Mouse (Mus musculus) liver, adult (tissue): ENCODE data around the gene Ttc39a.

ENCODE experiments used
- GATA4 ChIP-seq: IDR thresholded peaks from 2 replicates; pipeline ENCODE4 v1.6.1; 2014; ENCODE audit warnings: mild to moderate bottlenecking, low read length; ENCODE audit not compliant: insufficient replicate concordance

Gene Ttc39a

GRCm38 (mm10) chr4:109475577-109476553 is 69.4 kb downstream of the Ttc39a start:
- TF ChIP-seq GATA4: no peak

DNA sequence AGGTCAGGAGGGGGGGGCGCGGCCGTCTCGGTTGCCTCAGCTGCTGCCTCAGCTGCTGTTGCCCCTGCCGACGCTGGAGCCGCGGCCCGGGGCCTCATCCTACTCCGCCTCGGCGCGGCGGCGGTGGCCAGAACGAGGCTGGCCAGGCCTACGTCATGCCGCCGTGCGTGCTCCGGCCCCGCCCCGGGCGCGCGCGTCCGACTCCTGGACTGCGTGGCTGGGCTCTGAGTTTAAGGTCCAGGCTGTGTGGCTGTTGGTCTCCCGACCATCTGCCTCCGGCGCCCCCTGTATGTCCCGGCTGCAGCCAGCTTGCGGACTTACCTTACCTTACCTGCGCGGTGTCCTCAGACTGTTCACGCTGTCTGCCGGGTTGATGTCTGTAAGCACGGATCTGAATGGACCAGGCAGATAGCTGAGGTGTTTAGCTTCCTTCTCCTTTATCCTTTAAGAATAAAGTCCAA is 70.2 kb downstream of the Ttc39a start:
- TF ChIP-seq GATA4: no peak

DNA sequence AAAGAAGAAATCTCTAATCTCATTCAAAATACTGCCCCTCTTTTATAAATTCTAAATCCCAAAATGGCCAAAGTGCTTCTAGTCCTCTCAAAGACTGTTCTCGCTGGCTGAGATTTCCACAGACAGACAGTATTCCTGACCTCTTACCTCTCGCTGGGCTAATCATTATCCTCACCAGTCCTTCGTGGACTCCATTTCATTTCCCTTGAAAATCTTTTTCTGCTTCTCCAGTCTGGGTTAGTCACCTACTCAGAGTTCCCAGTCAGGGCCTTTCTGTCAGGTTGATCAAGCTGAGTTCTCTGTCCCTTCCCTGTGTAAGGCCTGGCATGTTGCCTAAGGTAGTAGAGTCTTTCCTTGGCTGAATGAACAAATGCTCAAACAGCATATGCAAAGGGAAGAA is 71.0 kb downstream of the Ttc39a start:
- no peak for TF ChIP-seq GATA4

GRCm38 (mm10) chr4:109481424-109481823 is 75.0 kb downstream of the Ttc39a start:
- TF ChIP-seq GATA4: no peak

DNA sequence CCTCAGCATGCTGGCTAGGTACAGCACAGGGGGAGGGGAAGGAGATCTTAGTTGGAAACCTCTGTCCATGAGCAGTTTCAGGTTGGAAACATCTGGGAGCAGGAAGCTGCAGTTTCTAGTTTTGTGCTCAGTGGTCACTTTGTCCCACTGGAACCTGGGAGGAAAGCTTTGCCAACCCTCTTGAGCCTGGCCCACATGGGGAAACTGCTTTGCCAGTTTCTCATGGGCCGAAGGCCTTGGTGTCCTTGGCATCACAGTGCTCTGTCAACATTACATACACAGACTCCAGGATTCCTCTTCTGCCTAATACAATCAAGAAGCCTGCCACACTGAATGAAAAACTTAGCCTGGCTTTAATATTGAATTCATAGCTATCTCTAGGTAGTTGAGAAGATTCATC is 76.3 kb downstream of the Ttc39a start:
- TF ChIP-seq GATA4: no peak

DNA sequence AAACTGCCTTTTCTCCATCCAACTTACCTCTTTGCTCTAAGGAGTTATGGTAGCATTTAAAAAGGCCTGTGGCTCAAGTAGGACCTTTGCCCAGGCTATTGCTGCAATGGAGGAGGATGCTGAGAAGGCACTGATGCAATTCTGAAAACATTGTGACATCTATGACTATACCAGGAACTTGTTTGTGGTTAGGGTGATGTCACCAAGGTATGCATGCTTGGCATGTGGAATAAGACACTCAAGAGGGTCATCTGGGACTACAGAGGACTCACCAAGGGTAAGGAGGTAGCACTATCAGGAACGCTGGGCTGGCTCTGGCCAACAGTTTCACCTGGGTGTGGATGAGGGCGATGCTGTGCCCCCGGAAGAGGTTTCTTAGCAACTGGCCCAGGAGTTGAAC is 78.2 kb downstream of the Ttc39a start, which contains the start of gene Rnf11:
TSS of gene Rnf11 (minus strand) at position 108 of the 400 bp plus-strand sequence.
- no peak for TF ChIP-seq GATA4

DNA sequence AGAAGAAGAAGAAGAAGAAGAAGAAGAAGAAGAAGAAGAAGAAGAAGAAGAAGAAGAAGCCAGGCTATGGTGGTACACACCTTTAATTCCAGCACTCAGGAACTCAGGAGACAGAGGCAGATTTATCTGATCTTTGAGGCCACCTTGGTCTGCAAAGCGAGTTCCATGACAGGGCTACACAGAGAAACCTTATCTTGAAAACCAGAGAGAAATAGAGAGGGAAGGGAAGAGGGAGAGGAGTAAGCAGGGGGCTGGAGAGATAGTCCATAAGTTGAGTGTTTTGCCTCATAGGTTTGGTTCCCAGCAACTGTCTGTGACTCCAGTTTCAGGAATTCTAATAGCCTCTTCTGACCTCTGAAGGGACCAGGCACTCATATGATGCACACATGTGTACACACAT is 82.4 kb downstream of the Ttc39a start:
- TF ChIP-seq GATA4: no peak

DNA sequence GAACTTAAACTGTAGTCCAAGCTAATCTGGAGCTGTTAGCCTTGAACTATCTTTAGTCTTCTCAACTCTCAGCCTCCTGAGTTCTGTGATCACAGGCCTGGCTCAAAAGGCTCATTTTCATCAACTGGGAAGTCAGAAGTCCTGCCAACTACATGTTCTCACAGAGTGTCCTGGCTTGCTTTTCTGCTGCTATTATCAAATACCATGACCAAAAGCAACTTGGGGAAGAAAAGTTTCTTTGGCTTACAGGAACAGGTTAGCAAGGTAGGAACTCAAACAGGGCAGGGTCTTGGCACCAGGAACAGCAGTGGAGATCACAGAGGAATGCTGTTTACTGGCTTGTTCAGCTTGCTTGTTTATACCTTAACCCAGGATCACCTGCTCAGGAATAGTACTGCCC is 87.2 kb downstream of the Ttc39a start:
- no peak for TF ChIP-seq GATA4
